Mouse (Mus musculus): Measurements from ENCODE around the gene Col23a1. TPM values are rescaled to one million over a fixed set of nuclear protein-coding genes. Genes with fewer than 3 reads are reported as not detected.

The Col23a1 gene
- polyA plus RNA-seq, 1 experiment from 2014 or later, result 24.9 TPM

GRCm38 (mm10) chr11:51391548-51391947, 101.8 kb downstream of the Col23a1 start:
- Histone ChIP-seq H3K4me3 (no peak overlapping the region), H3K4me1 (peaks cover 17% of the 10 kb centered on the region), H3K4me2 (no peak overlapping the region), H3K27ac (no peak overlapping the region), H3K36me3 (no peaks in the 10 kb centered on the region), H3K27me3 (no peaks in the 10 kb centered on the region), H3K9me3 (no peaks in the 10 kb centered on the region), H3K9ac (no peak overlapping the region)
- no peak for ATAC-seq (ENCODE audit: borderline replicate concordance, extremely low read depth, low FRiP score, low TSS enrichment)
- WGBS, result 54% methylated on average over 4 of the region's 4 CpGs

DNA sequence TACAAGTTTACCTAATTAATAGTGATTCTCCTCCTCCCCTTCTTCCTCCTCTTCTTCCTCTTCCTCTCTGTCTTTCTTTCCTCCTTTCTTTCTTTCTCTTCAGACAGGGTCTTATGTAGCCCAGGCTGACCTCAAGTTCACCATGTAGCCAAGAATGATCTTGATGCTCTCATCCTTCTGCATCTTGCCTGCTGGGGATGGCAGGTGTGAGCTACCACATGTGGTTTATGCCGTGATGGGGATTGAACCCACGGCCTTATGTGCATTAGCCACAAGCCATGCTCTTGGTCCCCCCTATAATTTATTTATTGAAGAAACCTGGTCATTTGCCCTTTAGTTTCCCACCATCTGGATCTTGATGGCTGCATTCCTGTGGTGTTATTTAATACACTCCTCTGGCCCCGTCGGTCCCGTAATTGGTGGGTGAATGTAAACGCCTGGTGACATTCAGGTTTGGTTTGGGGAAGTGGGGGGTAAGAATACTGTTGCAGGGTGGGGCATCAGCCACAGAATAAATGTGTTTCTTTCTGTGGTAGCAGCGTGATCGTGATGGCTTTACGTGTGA, 104.7 kb downstream of the Col23a1 start:
- Histone ChIP-seq H3K27ac (no peak overlapping the region), H3K27me3 (no peaks in the 10 kb centered on the region), H3K4me1 (peaks cover 14% of the 10 kb centered on the region), H3K36me3 (no peaks in the 10 kb centered on the region), H3K9me3 (no peaks in the 10 kb centered on the region), H3K4me3 (no peak overlapping the region), H3K4me2 (no peak overlapping the region), H3K9ac (no peak overlapping the region)
- WGBS, result 60% methylated on average over 9 of the region's 9 CpGs
- ATAC-seq (ENCODE audit: borderline replicate concordance, extremely low read depth, low FRiP score, low TSS enrichment), result no peak

- ATAC-seq (ENCODE audit: borderline replicate concordance, extremely low read depth, low FRiP score, low TSS enrichment), result no peak
Observed at GRCm38 (mm10) chr11:51396451-51396850, 106.7 kb downstream of the Col23a1 start.

DNA sequence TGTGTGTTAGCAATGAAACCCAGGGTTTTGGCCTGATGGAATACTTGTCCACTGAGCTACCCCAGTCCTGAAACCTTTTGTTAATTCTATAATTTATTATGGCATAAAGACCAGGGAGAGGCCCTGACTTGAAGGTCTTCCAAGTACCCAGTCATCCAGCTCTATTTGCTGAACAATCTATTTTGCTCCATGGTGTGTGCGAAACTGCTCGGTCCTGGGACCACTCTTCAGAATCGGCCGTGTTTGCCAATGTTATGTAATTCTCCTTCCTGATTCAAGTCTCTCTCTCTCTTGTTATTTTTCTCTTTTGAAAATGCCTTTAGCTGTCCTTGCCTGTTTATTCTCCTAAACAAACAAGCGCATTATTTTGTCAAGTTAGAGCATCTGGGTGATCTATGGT, 108.4 kb downstream of the Col23a1 start:
- H3K27ac ChIP-seq, result no peak overlapping the region

More at GRCm38 (mm10) chr11:51396451-51396850, 106.7 kb downstream of the Col23a1 start:
- Histone ChIP-seq H3K4me2 (no peak overlapping the region), H3K36me3 (no peaks in the 10 kb centered on the region), H3K27ac (no peak overlapping the region), H3K4me1 (peaks cover 5% of the 10 kb centered on the region; the same call in 1 of the 2 replicates), H3K9me3 (no peaks in the 10 kb centered on the region), H3K9ac (no peak overlapping the region), H3K4me3 (no peak overlapping the region), H3K27me3 (no peaks in the 10 kb centered on the region)
- 48% methylated on average over 2 of the region's 2 CpGs for WGBS

GRCm38 (mm10) chr11:51400356-51400755, 110.6 kb downstream of the Col23a1 start:
- no peaks in the 10 kb centered on the region for H3K27me3 ChIP-seq
- no peak overlapping the region for H3K4me2 ChIP-seq
- H3K4me1 ChIP-seq, result peaks cover 5% of the 10 kb centered on the region; the same call in 1 of the 2 replicates
- no peaks in the 10 kb centered on the region for H3K9me3 ChIP-seq
- WGBS, result 75% methylated on average over 11 of the region's 11 CpGs
- no peaks in the 10 kb centered on the region for H3K36me3 ChIP-seq
- H3K4me3 ChIP-seq, result no peak overlapping the region
- no peak overlapping the region for H3K27ac ChIP-seq
- no peak for ATAC-seq (ENCODE audit: borderline replicate concordance, extremely low read depth, low FRiP score, low TSS enrichment)
- no peak overlapping the region for H3K9ac ChIP-seq

More for the DNA sequence above, 108.4 kb downstream of the Col23a1 start:
- H3K4me3 ChIP-seq, result no peak overlapping the region
- no peak for ATAC-seq (ENCODE audit: borderline replicate concordance, extremely low read depth, low FRiP score, low TSS enrichment)
- no peak overlapping the region for H3K9ac ChIP-seq
- H3K4me1 ChIP-seq, result peaks cover 5% of the 10 kb centered on the region; the same call in 1 of the 2 replicates
- no peaks in the 10 kb centered on the region for H3K36me3 ChIP-seq
- no peaks in the 10 kb centered on the region for H3K9me3 ChIP-seq
- 46% methylated on average over 5 of the region's 5 CpGs for WGBS
- H3K27me3 ChIP-seq, result no peaks in the 10 kb centered on the region
- no peak overlapping the region for H3K4me2 ChIP-seq

DNA sequence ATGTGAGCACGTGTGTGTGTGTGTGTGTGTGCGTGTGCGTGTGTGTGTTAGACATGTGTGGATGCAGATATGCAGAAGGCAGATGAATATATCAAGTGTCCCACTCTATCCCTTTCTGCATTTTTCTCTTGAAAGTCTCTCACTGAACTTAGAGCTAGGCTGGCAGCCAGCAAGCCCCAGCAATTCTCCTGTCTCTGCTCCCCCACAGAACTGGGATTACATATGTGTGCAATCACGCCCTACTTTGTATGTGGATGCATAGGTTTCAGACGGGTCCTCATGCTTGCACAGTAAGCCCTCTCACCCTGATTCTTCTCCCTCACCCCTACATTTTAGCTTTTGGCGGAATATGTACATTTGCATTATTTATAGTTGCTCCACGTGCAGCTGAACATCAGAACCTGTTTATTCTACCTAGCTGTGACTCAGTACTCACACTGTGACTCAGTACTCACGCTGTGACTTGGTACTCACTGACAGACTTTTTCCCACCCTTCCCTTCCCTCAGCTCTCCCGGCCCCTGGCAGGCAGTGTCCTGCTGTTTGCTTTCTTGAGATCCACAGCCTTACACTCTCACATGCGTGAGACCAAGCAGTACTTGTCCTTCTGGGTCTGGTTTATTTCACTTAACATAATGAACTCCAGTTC, 111.9 kb downstream of the Col23a1 start:
- Histone ChIP-seq H3K4me2 (no peak overlapping the region), H3K4me1 (peaks cover 5% of the 10 kb centered on the region; the same call in 1 of the 2 replicates), H3K36me3 (no peaks in the 10 kb centered on the region), H3K9ac (no peak overlapping the region), H3K4me3 (no peak overlapping the region), H3K9me3 (no peaks in the 10 kb centered on the region), H3K27ac (no peak overlapping the region), H3K27me3 (no peaks in the 10 kb centered on the region)
- ATAC-seq (ENCODE audit: borderline replicate concordance, extremely low read depth, low FRiP score, low TSS enrichment), result no peak
- 74% methylated on average over 10 of the region's 10 CpGs for WGBS

GRCm38 (mm10) chr11:51403886-51404285, 114.2 kb downstream of the Col23a1 start:
- Histone ChIP-seq H3K27me3 (no peaks in the 10 kb centered on the region), H3K4me2 (no peak overlapping the region), H3K9me3 (no peaks in the 10 kb centered on the region), H3K27ac (no peak overlapping the region), H3K4me1 (no peaks in the 10 kb centered on the region), H3K4me3 (no peak overlapping the region), H3K9ac (no peak overlapping the region), H3K36me3 (no peaks in the 10 kb centered on the region)
- no peak for ATAC-seq (ENCODE audit: borderline replicate concordance, extremely low read depth, low FRiP score, low TSS enrichment)
- 71% methylated on average over 2 of the region's 2 CpGs for WGBS

- WGBS, result 73% methylated on average over 5 of the region's 5 CpGs
- ATAC-seq (ENCODE audit: borderline replicate concordance, extremely low read depth, low FRiP score, low TSS enrichment), result no peak; the same call in 1 of the 2 replicates
- no peaks in the 10 kb centered on the region for H3K4me1 ChIP-seq
- H3K4me3 ChIP-seq, result no peak overlapping the region
- no peak overlapping the region for H3K9ac ChIP-seq
- H3K27me3 ChIP-seq, result no peaks in the 10 kb centered on the region
- no peak overlapping the region for H3K4me2 ChIP-seq
- H3K27ac ChIP-seq, result no peak overlapping the region
- H3K9me3 ChIP-seq, result no peaks in the 10 kb centered on the region
- no peaks in the 10 kb centered on the region for H3K36me3 ChIP-seq
Observed at GRCm38 (mm10) chr11:51404865-51405440, 115.2 kb downstream of the Col23a1 start.

GRCm38 (mm10) chr11:51406531-51406930, 116.8 kb downstream of the Col23a1 start:
- H3K27ac ChIP-seq, result no peak overlapping the region
- no peak overlapping the region for H3K4me2 ChIP-seq
- no peaks in the 10 kb centered on the region for H3K36me3 ChIP-seq
- H3K27me3 ChIP-seq, result no peaks in the 10 kb centered on the region
- 0 out of 2 replicates have a peak, but pooled peaks cover 4% of the 10 kb centered on the region for H3K4me1 ChIP-seq
- H3K4me3 ChIP-seq, result no peak overlapping the region
- no peak for ATAC-seq (ENCODE audit: borderline replicate concordance, extremely low read depth, low FRiP score, low TSS enrichment)
- H3K9ac ChIP-seq, result no peak overlapping the region
- no peaks in the 10 kb centered on the region for H3K9me3 ChIP-seq
- WGBS, result 88% methylated on average over 8 of the region's 8 CpGs

- H3K27ac ChIP-seq, result no peak overlapping the region
- H3K4me1 ChIP-seq, result 0 out of 2 replicates have a peak, but pooled peaks cover 4% of the 10 kb centered on the region
- ATAC-seq (ENCODE audit: borderline replicate concordance, extremely low read depth, low FRiP score, low TSS enrichment), result no peak
- 80% methylated on average over 8 of the region's 8 CpGs for WGBS
- no peak overlapping the region for H3K4me2 ChIP-seq
- H3K4me3 ChIP-seq, result no peak overlapping the region
- H3K9me3 ChIP-seq, result no peaks in the 10 kb centered on the region
- no peaks in the 10 kb centered on the region for H3K36me3 ChIP-seq
- no peaks in the 10 kb centered on the region for H3K27me3 ChIP-seq
- H3K9ac ChIP-seq, result no peak overlapping the region
Observed at GRCm38 (mm10) chr11:51407351-51407750, 117.6 kb downstream of the Col23a1 start.

- 65% methylated on average over 12 of the region's 12 CpGs for WGBS
- no peak for ATAC-seq (ENCODE audit: borderline replicate concordance, extremely low read depth, low FRiP score, low TSS enrichment)
- H3K36me3 ChIP-seq, result no peaks in the 10 kb centered on the region
- no peaks in the 10 kb centered on the region for H3K27me3 ChIP-seq
- no peak overlapping the region for H3K9ac ChIP-seq
- H3K4me3 ChIP-seq, result no peak overlapping the region
- no peak overlapping the region for H3K4me2 ChIP-seq
- H3K4me1 ChIP-seq, result 0 out of 2 replicates have a peak, but pooled peaks cover 7% of the 10 kb centered on the region
- H3K9me3 ChIP-seq, result no peaks in the 10 kb centered on the region
- H3K27ac ChIP-seq, result no peak overlapping the region
Observed at GRCm38 (mm10) chr11:51410771-51411170, 121.1 kb downstream of the Col23a1 start.

- 47% methylated on average over 7 of the region's 7 CpGs for WGBS
- ATAC-seq (ENCODE audit: borderline replicate concordance, extremely low read depth, low FRiP score, low TSS enrichment), result no peak
Observed at GRCm38 (mm10) chr11:51414520-51414919, 124.8 kb downstream of the Col23a1 start.

More at GRCm38 (mm10) chr11:51414520-51414919, 124.8 kb downstream of the Col23a1 start:
- H3K27ac ChIP-seq, result no peak overlapping the region
- no peaks in the 10 kb centered on the region for H3K27me3 ChIP-seq
- peaks cover 13% of the 10 kb centered on the region; the same call in 1 of the 2 replicates for H3K4me1 ChIP-seq
- H3K4me3 ChIP-seq, result no peak overlapping the region
- no peak overlapping the region for H3K4me2 ChIP-seq
- H3K9me3 ChIP-seq, result no peaks in the 10 kb centered on the region
- H3K36me3 ChIP-seq, result no peaks in the 10 kb centered on the region
- H3K9ac ChIP-seq, result no peak overlapping the region
